Mouse (Mus musculus) liver, embryonic 15.5 days (tissue): ENCODE results near the gene Svip. TPM values are rescaled to one million over a fixed set of nuclear protein-coding genes. Genes with fewer than 3 reads are reported as not detected.

Source experiments
- ATAC-seq: fragments of 200-750 bp; cut with Nextera tagmentation; 2 replicates; pipeline ENCODE4 v1.8.0; 2017; ENCODE audit warnings: moderate number of reproducible peaks, mild to moderate bottlenecking, moderate library complexity; ENCODE audit not compliant: insufficient read depth
- H3K27ac ChIP-seq: fragments of 300-500 bp; sonication (generic); replicated peaks from 2 replicates; pipeline ENCODE4 v1.5.1; 2015; ENCODE audit warnings: mild to moderate bottlenecking, inconsistent platforms
- H3K27me3 ChIP-seq: fragments of 300-500 bp; sonication (generic); 2 replicates; pipeline ENCODE4 v1.6.1; 2015; ENCODE audit warnings: mild to moderate bottlenecking, inconsistent platforms
- H3K36me3 ChIP-seq: fragments of 300-500 bp; sonication (generic); replicated peaks from 2 replicates; pipeline ENCODE4 v1.6.1; 2015; ENCODE audit warnings: moderate library complexity, mild to moderate bottlenecking, inconsistent platforms
- H3K4me1 ChIP-seq: fragments of 300-500 bp; sonication (generic); replicated peaks from 2 replicates; pipeline ENCODE4 v1.6.1; 2015; ENCODE audit warnings: inconsistent platforms
- H3K4me2 ChIP-seq: fragments of 300-500 bp; sonication (generic); 2 replicates; pipeline ENCODE4 v1.6.1; 2015; ENCODE audit warnings: moderate library complexity, mild to moderate bottlenecking, inconsistent platforms
- H3K4me3 ChIP-seq: fragments of 300-500 bp; sonication (generic); replicated peaks from 2 replicates; pipeline ENCODE4 v1.5.1; 2015; ENCODE audit warnings: mild to moderate bottlenecking, inconsistent platforms
- H3K9ac ChIP-seq: fragments of 300-500 bp; sonication (generic); 2 replicates; pipeline ENCODE4 v1.6.1; 2015; ENCODE audit warnings: moderate library complexity, mild to moderate bottlenecking, inconsistent platforms
- H3K9me3 ChIP-seq: fragments of 300-500 bp; sonication (generic); replicated peaks from 2 replicates; pipeline ENCODE4 v1.6.1; 2016; ENCODE audit warnings: inconsistent platforms
- WGBS: fragments of 180-500 bp; shearing (Covaris S2); methylation state at CpG from one replicate; pipeline ENCODE4 v1.1.7; 2015; ENCODE audit warnings: mixed read lengths; ENCODE audit not compliant: insufficient replicate concordance; 5-methylcytosine and 5-hydroxymethylcytosine counted together
- polyA plus RNA-seq: library from polyadenylated mRNA; unstranded; fragments of >200 nt; fragmentation: Nextera tagmentation; extraction: Ambion mirVana; gene quantifications from 2 replicates; pipeline ENCODE4 v1.2.1, GENCODE M21; 2015

The Svip gene
- polyA plus RNA-seq, 1 experiment from 2014 or later: 19.8 TPM

GRCm38 (mm10) chr7:51960698-51961374 lies 45.0 kb downstream of the Svip start:
- H3K9ac ChIP-seq: no peak overlapping the region
- no peak overlapping the region for H3K4me2 ChIP-seq
- H3K27me3 ChIP-seq: no peaks in the 10 kb centered on the region
- 57% methylated on average over 6 of the region's 6 CpGs for WGBS
- no peaks in the 10 kb centered on the region for H3K9me3 ChIP-seq
- H3K4me1 ChIP-seq: no peaks in the 10 kb centered on the region
- no peak overlapping the region for H3K4me3 ChIP-seq
- no peak overlapping the region for H3K27ac ChIP-seq
- no peak for ATAC-seq
- no peaks in the 10 kb centered on the region for H3K36me3 ChIP-seq

GRCm38 (mm10) chr7:51957766-51958165 lies 48.1 kb downstream of the Svip start:
- Histone ChIP-seq H3K9ac (no peak overlapping the region), H3K27ac (no peak overlapping the region)

GRCm38 (mm10) chr7:51955424-51956041 lies 50.3 kb downstream of the Svip start:
- Histone ChIP-seq H3K4me1 (no peaks in the 10 kb centered on the region), H3K9ac (no peak overlapping the region), H3K27ac (no peak overlapping the region), H3K4me3 (no peak overlapping the region), H3K9me3 (no peaks in the 10 kb centered on the region), H3K27me3 (no peaks in the 10 kb centered on the region), H3K36me3 (no peaks in the 10 kb centered on the region), H3K4me2 (no peak overlapping the region)
- ATAC-seq: no peak
- 45% methylated on average over 9 of the region's 9 CpGs for WGBS

More at GRCm38 (mm10) chr7:51957766-51958165, 48.1 kb downstream of the Svip start:
- no peak overlapping the region for H3K4me2 ChIP-seq
- H3K27me3 ChIP-seq: no peaks in the 10 kb centered on the region
- no peaks in the 10 kb centered on the region for H3K4me1 ChIP-seq
- H3K9me3 ChIP-seq: no peaks in the 10 kb centered on the region
- H3K36me3 ChIP-seq: no peaks in the 10 kb centered on the region
- no peak overlapping the region for H3K4me3 ChIP-seq
- ATAC-seq: no peak

Other genes with a start within 250 kb of the Svip start
- gene Gas2, start 144.0 kb downstream of the Svip start, polyA plus RNA-seq: 5.6 and 6.2 TPM in 2 replicates
- gene Fancf, start 143.8 kb downstream of the Svip start, polyA plus RNA-seq: 5.4 and 6.4 TPM in 2 replicates
- gene 1700015G11Rik, start 9.7 kb upstream of the Svip start, polyA plus RNA-seq: not detected in 2 replicates